Mouse (Mus musculus): ENCODE measurements around the gene Tdg.
"Not testable (repeated sequence)": the region's sequence is repeated elsewhere in the genome, so short reads cannot be mapped to it uniquely, and the experiment has no call there.

- TF ChIP-seq CTCF (IDR thresholded peaks at IDR 0.05; ENCODE audit: borderline replicate concordance, insufficient read depth, low read depth, low read length) = not testable (repeated sequence)
- peak; percentile 64; the same call in 1 of the 2 replicates for TF ChIP-seq POLR2A (IDR thresholded peaks at IDR 0.05; ENCODE audit: borderline replicate concordance, insufficient read depth, low read length)
Observed at GRCm38 (mm10) chr10:82629586-82630255, at the start of gene Tdg.

Measured in cerebellum, adult 2 months (tissue).